ENCODE assay signal across 8 mouse cellular contexts in the genomic region with DNA sequence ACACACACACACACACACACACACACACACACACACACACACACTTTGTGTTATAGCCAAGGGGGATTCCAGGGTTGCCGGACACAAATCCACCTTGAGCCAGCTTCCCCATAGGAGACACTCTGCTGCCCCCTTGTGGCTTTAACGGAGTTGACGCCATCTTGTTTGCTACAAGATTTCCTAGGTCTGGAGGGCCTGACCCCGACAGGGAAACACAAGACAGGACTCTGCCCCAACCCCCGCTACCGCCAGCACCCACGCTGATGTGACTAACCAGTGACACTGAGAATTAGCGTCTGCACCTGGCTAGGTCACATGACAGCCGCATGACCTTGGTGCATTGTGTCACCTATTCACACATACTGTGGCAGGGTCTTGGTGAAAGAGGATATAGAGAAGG. TPM values are rescaled to one million over a fixed set of nuclear protein-coding genes. Genes with fewer than 3 reads are reported as not detected.
A peak's percentile ranks its signal among the peaks of the same experiment; 100 is the strongest.
DNase-seq lines count a peak whose midpoint lies in the region; ATAC-seq and TF ChIP-seq lines count a peak whose summit lies in the region.
"Had no signal": no experiment of that assay in that cellular context is flagged by ENCODE, and none has a peak within 500 bp of the region (broad histone marks: within the 10 kb centered on the region; RNA-seq: fewer than 3 reads in every experiment).

No protein-coding gene starts in this region.

- no peak overlapping the region for H3K4me2 ChIP-seq in midbrain, embryonic 11.5 days
- no peak overlapping the region for H3K4me2 ChIP-seq in midbrain, embryonic 15.5 days
- H3K4me2 ChIP-seq: hindbrain, embryonic 15.5 days had no signal

- no peak overlapping the region for H3K27ac ChIP-seq in midbrain, embryonic 11.5 days (ENCODE audit: low read depth, low read length)
- H3K27ac ChIP-seq in midbrain, embryonic 15.5 days: no peak overlapping the region
- no peak overlapping the region for H3K27ac ChIP-seq in spleen, adult 2 months (ENCODE audit: insufficient read depth, low read length)
- H3K27ac ChIP-seq: hindbrain, embryonic 15.5 days had no signal

- peaks cover 13% of the 10 kb centered on the region for H3K27me3 ChIP-seq in midbrain, embryonic 11.5 days (ENCODE audit: control insufficient read depth, insufficient read depth, low read length)
- H3K27me3 ChIP-seq in midbrain, embryonic 15.5 days (replicated peaks): peaks cover 11% of the 10 kb centered on the region
- no peaks in the 10 kb centered on the region for H3K27me3 ChIP-seq in spleen, adult 2 months (ENCODE audit: control insufficient read depth, insufficient read depth, low read length)
- H3K27me3 ChIP-seq: hindbrain, embryonic 15.5 days had no signal

- WGBS in midbrain, embryonic 11.5 days: 3% methylated on average over 9 of the region's 9 CpGs
- WGBS in midbrain, embryonic 15.5 days: 7% methylated on average over 9 of the region's 9 CpGs
- WGBS in spleen, adult 2 months: 15% methylated on average over 9 of the region's 9 CpGs

- peak; percentile 27; the same call in 1 of the 2 replicates for ATAC-seq in midbrain, embryonic 11.5 days (ENCODE audit: low FRiP score)
- ATAC-seq in midbrain, embryonic 15.5 days (replicated peaks): no peak

- DNase-seq in midbrain, embryonic 11.5 days (ENCODE audit: low spot score, missing footprints): peak; percentile 99
- DNase-seq in adipocyte (ENCODE audit: low spot score): peak; percentile 79
- peak; percentile 75 to 85 for DNase-seq in cerebellum, postnatal 25 days
- peak; percentile 37 to 67 for DNase-seq in kidney, adult 8-10 months
- DNase-seq in lung, postnatal 14 days: peak; percentile 58
- DNase-seq in spleen, adult 2 months (ENCODE audit: low read depth in 1 of 2, low spot score in 2 of 2): peak in 1 of 2 experiments; percentile 20

- no peaks in the 10 kb centered on the region for H3K4me1 ChIP-seq in midbrain, embryonic 11.5 days (ENCODE audit: control insufficient read depth, insufficient read depth, low read length)
- H3K4me1 ChIP-seq in midbrain, embryonic 15.5 days: peaks cover 3% of the 10 kb centered on the region; the same call in 1 of the 2 replicates
- no peaks in the 10 kb centered on the region for H3K4me1 ChIP-seq in spleen, adult 2 months (ENCODE audit: control insufficient read depth, insufficient read depth, insufficient read length)

- TF ChIP-seq CTCF in spleen, adult 2 months (IDR thresholded peaks at IDR 0.05; ENCODE audit: extremely low read depth, insufficient read depth, insufficient read length, insufficient replicate concordance): peak; percentile 36; the same call in 1 of the 2 replicates

- TF ChIP-seq POLR2A in spleen, adult 2 months (IDR thresholded peaks at IDR 0.05; ENCODE audit: low read depth, low read length): no peak

- no peak overlapping the region for H3K9ac ChIP-seq in midbrain, embryonic 11.5 days (ENCODE audit: low read length)
- H3K9ac ChIP-seq in midbrain, embryonic 15.5 days: no peak overlapping the region
- H3K9ac ChIP-seq: hindbrain, embryonic 15.5 days had no signal

- no peaks in the 10 kb centered on the region for H3K36me3 ChIP-seq in midbrain, embryonic 11.5 days (ENCODE audit: control insufficient read depth, insufficient read depth, low read length)
- no peaks in the 10 kb centered on the region for H3K36me3 ChIP-seq in midbrain, embryonic 15.5 days (replicated peaks)
- H3K36me3 ChIP-seq in spleen, adult 2 months (ENCODE audit: control insufficient read depth, insufficient read depth, low read length): no peaks in the 10 kb centered on the region
- H3K36me3 ChIP-seq: hindbrain, embryonic 15.5 days had no signal

- H3K9me3 ChIP-seq in midbrain, embryonic 11.5 days (ENCODE audit: control insufficient read depth, low read length): no peaks in the 10 kb centered on the region
- no peaks in the 10 kb centered on the region for H3K9me3 ChIP-seq in midbrain, embryonic 15.5 days
- H3K9me3 ChIP-seq: hindbrain, embryonic 15.5 days had no signal

- no peak overlapping the region for H3K4me3 ChIP-seq in midbrain, embryonic 11.5 days (ENCODE audit: low read depth, low read length)
- H3K4me3 ChIP-seq in midbrain, embryonic 15.5 days: no peak overlapping the region
- H3K4me3 ChIP-seq in spleen, adult 2 months (ENCODE audit: extremely low read depth, insufficient read depth, insufficient read length): no peak overlapping the region
- H3K4me3 ChIP-seq: hindbrain, embryonic 15.5 days had no signal

RNA-seq across cellular contexts. Expression of a gene that starts 15.0 kb away (rescaled TPM):
- polyA plus RNA-seq in midbrain, embryonic 11.5 days (2014; fragmentation: Nextera tagmentation; extraction: Ambion mirVana): 4.2 TPM in 2 replicates
- 5.6 and 6.0 TPM in 2 replicates for polyA plus RNA-seq in midbrain, embryonic 15.5 days (2015; fragmentation: Nextera tagmentation; extraction: Ambion mirVana)
- polyA plus RNA-seq in spleen, adult 2 months (2012; rRNA removed): 4.0 and 4.6 TPM in 2 replicates

RNA-seq across cellular contexts. Expression of a gene that starts 18.7 kb away (rescaled TPM):
- not detected in 2 replicates for polyA plus RNA-seq in midbrain, embryonic 11.5 days (2014; fragmentation: Nextera tagmentation; extraction: Ambion mirVana)
- polyA plus RNA-seq in midbrain, embryonic 15.5 days (2015; fragmentation: Nextera tagmentation; extraction: Ambion mirVana): 0.36 TPM in 1 of 2 replicates, not detected in the other
- not detected in 2 replicates for polyA plus RNA-seq in spleen, adult 2 months (2012; rRNA removed)
- polyA plus RNA-seq: hindbrain, embryonic 15.5 days had no signal

RNA-seq across cellular contexts. Expression of a gene that starts 26.1 kb away (rescaled TPM):
- polyA plus RNA-seq in midbrain, embryonic 11.5 days (2014; fragmentation: Nextera tagmentation; extraction: Ambion mirVana): 21.5 and 22.0 TPM in 2 replicates
- polyA plus RNA-seq in midbrain, embryonic 15.5 days (2015; fragmentation: Nextera tagmentation; extraction: Ambion mirVana): 36.8 and 41.5 TPM in 2 replicates
- polyA plus RNA-seq in spleen, adult 2 months (2012; rRNA removed): not detected in 2 replicates

RNA-seq across cellular contexts. Expression of a gene that starts 45.8 kb away (rescaled TPM):
- 20.2 and 21.9 TPM in 2 replicates for polyA plus RNA-seq in midbrain, embryonic 11.5 days (2014; fragmentation: Nextera tagmentation; extraction: Ambion mirVana)
- 36.8 and 37.2 TPM in 2 replicates for polyA plus RNA-seq in midbrain, embryonic 15.5 days (2015; fragmentation: Nextera tagmentation; extraction: Ambion mirVana)
- polyA plus RNA-seq in spleen, adult 2 months (2012; rRNA removed): 34.7 and 35.6 TPM in 2 replicates

RNA-seq across cellular contexts. Expression of a gene that starts 53.3 kb away (rescaled TPM):
- 1.3 and 1.8 TPM in 2 replicates for polyA plus RNA-seq in midbrain, embryonic 11.5 days (2014; fragmentation: Nextera tagmentation; extraction: Ambion mirVana)
- polyA plus RNA-seq in midbrain, embryonic 15.5 days (2015; fragmentation: Nextera tagmentation; extraction: Ambion mirVana): 1.6 and 2.5 TPM in 2 replicates
- 52.0 and 56.4 TPM in 2 replicates for polyA plus RNA-seq in spleen, adult 2 months (2012; rRNA removed)

Comparison
In these comparisons a context has a peak if more than half of its experiments do, and no peak if none do; other contexts are left out.
1. RNA of a gene that starts 26.1 kb away (polyA plus RNA-seq): 36.8 to 41.5 TPM in midbrain, embryonic 15.5 days and 21.5 to 22.0 TPM in midbrain, embryonic 11.5 days; not detected in spleen, adult 2 months; every median in the first group is over 10 times any median in the second.